Mouse (Mus musculus) ovary, postnatal 36 days (tissue): Measurements from ENCODE around the gene Ctla4.

ENCODE experiments used
- DNase-seq: peaks from one replicate; pipeline ENCODE4 v3.0.0; 2022; ENCODE audit warnings: low spot score, mixed read lengths

The Ctla4 gene

GRCm38 (mm10) chr1:60920493-60921355, 33.9 kb downstream of the Ctla4 start:
- DNase-seq, result no peak

GRCm38 (mm10) chr1:60929036-60929435, 42.2 kb downstream of the Ctla4 start:
- no peak for DNase-seq

- DNase-seq, result no peak
These were observed 43.6 kb downstream of the Ctla4 start for GRCm38 (mm10) chr1:60930397-60930796.

- DNase-seq, result no peak
These were observed 49.3 kb downstream of the Ctla4 start for GRCm38 (mm10) chr1:60935968-60936581.

- no peak for DNase-seq
These were observed 50.3 kb downstream of the Ctla4 start for GRCm38 (mm10) chr1:60936963-60937711.

- DNase-seq, result no peak
These were observed 51.5 kb downstream of the Ctla4 start for GRCm38 (mm10) chr1:60938256-60938655.

GRCm38 (mm10) chr1:60938974-60939373, 52.2 kb downstream of the Ctla4 start:
- no peak for DNase-seq

GRCm38 (mm10) chr1:60940023-60940422, 53.2 kb downstream of the Ctla4 start:
- no peak for DNase-seq

GRCm38 (mm10) chr1:60940620-60941019, 53.8 kb downstream of the Ctla4 start:
- DNase-seq, result no peak

GRCm38 (mm10) chr1:60941056-60942048, 54.6 kb downstream of the Ctla4 start:
- no peak for DNase-seq

- DNase-seq, result no peak
These were observed 56.1 kb downstream of the Ctla4 start for GRCm38 (mm10) chr1:60942921-60943320.

GRCm38 (mm10) chr1:60945633-60946401, 59.0 kb downstream of the Ctla4 start:
- no peak for DNase-seq

- DNase-seq, result no peak
These were observed 61.3 kb downstream of the Ctla4 start for GRCm38 (mm10) chr1:60948112-60948511.

GRCm38 (mm10) chr1:60952958-60953357, 66.2 kb downstream of the Ctla4 start:
- no peak for DNase-seq

GRCm38 (mm10) chr1:60953686-60954085, 66.9 kb downstream of the Ctla4 start:
- DNase-seq, result no peak

- DNase-seq, result no peak
These were observed 68.0 kb downstream of the Ctla4 start for GRCm38 (mm10) chr1:60954759-60955158.

- no peak for DNase-seq
These were observed 68.4 kb downstream of the Ctla4 start for GRCm38 (mm10) chr1:60955186-60955585.

- no peak for DNase-seq
These were observed 69.4 kb downstream of the Ctla4 start for GRCm38 (mm10) chr1:60956196-60956595.

- no peak for DNase-seq
These were observed 71.5 kb downstream of the Ctla4 start for GRCm38 (mm10) chr1:60958287-60958686.

GRCm38 (mm10) chr1:60959246-60959645, 72.4 kb downstream of the Ctla4 start:
- no peak for DNase-seq

- peak; percentile 36 for DNase-seq
These were observed 73.7 kb downstream of the Ctla4 start for GRCm38 (mm10) chr1:60960451-60960850.
